Mouse (Mus musculus) urinary bladder, postnatal 14 days (tissue): ENCODE measurements around the gene Lamb1.
A peak's percentile ranks its signal among the peaks of the same experiment; 100 is the strongest.

Experiments
- DNase-seq: peaks from one replicate; pipeline ENCODE4 v3.0.0; 2021; ENCODE audit warnings: low spot score

Lamb1 gene

GRCm38 (mm10) chr12:31283617-31284136, 18.6 kb downstream of the Lamb1 start:
- DNase-seq = no peak

- no peak for DNase-seq
These were observed 24.0 kb downstream of the Lamb1 start for GRCm38 (mm10) chr12:31289046-31289445.

GRCm38 (mm10) chr12:31290951-31291350, 25.9 kb downstream of the Lamb1 start:
- no peak for DNase-seq

- DNase-seq = no peak
These were observed 28.5 kb downstream of the Lamb1 start for GRCm38 (mm10) chr12:31293361-31294142.

GRCm38 (mm10) chr12:31294526-31294925, 29.5 kb downstream of the Lamb1 start:
- peak; percentile 63 for DNase-seq

GRCm38 (mm10) chr12:31294996-31295395, 30.0 kb downstream of the Lamb1 start:
- peak; percentile 37 for DNase-seq

- peak; percentile 56 for DNase-seq
These were observed 30.5 kb downstream of the Lamb1 start for GRCm38 (mm10) chr12:31295505-31295904.

- no peak for DNase-seq
These were observed 31.1 kb downstream of the Lamb1 start for GRCm38 (mm10) chr12:31296097-31296496.

- DNase-seq = no peak
These were observed 33.1 kb downstream of the Lamb1 start for GRCm38 (mm10) chr12:31298122-31298521.

GRCm38 (mm10) chr12:31298530-31298929, 33.5 kb downstream of the Lamb1 start:
- no peak for DNase-seq

- DNase-seq = no peak
These were observed 34.1 kb downstream of the Lamb1 start for GRCm38 (mm10) chr12:31299126-31299525.

- peak; percentile 36 for DNase-seq
These were observed 34.7 kb downstream of the Lamb1 start for GRCm38 (mm10) chr12:31299676-31300197.

GRCm38 (mm10) chr12:31300276-31300675, 35.2 kb downstream of the Lamb1 start:
- no peak for DNase-seq

- peak; percentile 18 for DNase-seq
These were observed 37.2 kb downstream of the Lamb1 start for GRCm38 (mm10) chr12:31302266-31302665.

GRCm38 (mm10) chr12:31302766-31303511, 37.9 kb downstream of the Lamb1 start:
- no peak for DNase-seq

- DNase-seq = peak; percentile 46
These were observed 41.1 kb downstream of the Lamb1 start for GRCm38 (mm10) chr12:31306075-31306675.

GRCm38 (mm10) chr12:31307011-31307410, 42.0 kb downstream of the Lamb1 start:
- no peak for DNase-seq

- DNase-seq = no peak
These were observed 42.7 kb downstream of the Lamb1 start for GRCm38 (mm10) chr12:31307756-31308155.

GRCm38 (mm10) chr12:31310687-31311086, 45.7 kb downstream of the Lamb1 start:
- no peak for DNase-seq

- no peak for DNase-seq
These were observed 46.7 kb downstream of the Lamb1 start for GRCm38 (mm10) chr12:31311671-31312265.

GRCm38 (mm10) chr12:31312281-31312680, 47.2 kb downstream of the Lamb1 start:
- no peak for DNase-seq

- DNase-seq = no peak
These were observed 48.1 kb downstream of the Lamb1 start for GRCm38 (mm10) chr12:31313136-31313535.
